Mouse (Mus musculus) Muller cell, postnatal 12 days (primary cell): ENCODE results near the gene B4galt1.

Experiments
- DNase-seq: peaks from one replicate; pipeline ENCODE4 v3.0.0-alpha.2; 2015; ENCODE audit errors: inconsistent ontology term

Gene B4galt1

DNA sequence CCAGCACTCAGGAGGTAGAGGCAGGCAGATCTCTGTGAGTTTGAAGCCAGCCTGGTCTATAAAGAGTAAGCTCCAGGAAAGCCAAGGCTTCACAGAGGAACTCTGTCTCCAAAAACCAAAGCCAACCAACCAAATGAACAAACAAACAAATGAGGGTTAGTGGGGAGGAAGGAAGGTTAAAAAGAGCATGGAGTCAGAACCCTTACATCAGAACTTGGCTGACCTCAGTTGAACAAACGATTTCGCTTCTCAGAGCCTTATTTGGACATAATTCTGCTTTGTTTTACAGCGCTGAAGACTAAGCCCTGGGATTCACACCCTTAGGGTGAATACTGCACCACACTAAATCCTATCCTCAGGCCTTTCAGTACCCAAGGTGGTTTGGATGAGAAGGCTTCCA lies 18.3 kb upstream of the B4galt1 start:
- DNase-seq: no peak

DNA sequence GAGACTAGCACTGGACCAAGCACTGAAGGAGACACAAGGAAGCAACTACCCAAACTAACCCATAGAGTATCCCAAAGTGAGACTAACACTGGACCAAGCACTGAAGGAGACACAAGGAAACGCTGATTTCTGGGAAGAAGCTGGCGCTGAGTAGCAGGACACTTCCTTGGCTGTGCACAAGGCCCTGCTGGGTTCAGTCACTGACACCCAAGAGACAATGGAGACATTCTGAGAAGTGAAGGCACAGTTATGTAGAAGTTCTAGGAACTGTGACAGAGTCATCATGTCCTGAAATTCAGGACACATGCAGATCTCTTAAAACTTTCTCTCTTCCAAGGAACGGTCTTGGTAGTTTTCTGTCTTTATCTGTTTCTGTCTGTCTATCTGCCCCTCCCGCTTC lies 16.4 kb upstream of the B4galt1 start:
- no peak for DNase-seq

DNA sequence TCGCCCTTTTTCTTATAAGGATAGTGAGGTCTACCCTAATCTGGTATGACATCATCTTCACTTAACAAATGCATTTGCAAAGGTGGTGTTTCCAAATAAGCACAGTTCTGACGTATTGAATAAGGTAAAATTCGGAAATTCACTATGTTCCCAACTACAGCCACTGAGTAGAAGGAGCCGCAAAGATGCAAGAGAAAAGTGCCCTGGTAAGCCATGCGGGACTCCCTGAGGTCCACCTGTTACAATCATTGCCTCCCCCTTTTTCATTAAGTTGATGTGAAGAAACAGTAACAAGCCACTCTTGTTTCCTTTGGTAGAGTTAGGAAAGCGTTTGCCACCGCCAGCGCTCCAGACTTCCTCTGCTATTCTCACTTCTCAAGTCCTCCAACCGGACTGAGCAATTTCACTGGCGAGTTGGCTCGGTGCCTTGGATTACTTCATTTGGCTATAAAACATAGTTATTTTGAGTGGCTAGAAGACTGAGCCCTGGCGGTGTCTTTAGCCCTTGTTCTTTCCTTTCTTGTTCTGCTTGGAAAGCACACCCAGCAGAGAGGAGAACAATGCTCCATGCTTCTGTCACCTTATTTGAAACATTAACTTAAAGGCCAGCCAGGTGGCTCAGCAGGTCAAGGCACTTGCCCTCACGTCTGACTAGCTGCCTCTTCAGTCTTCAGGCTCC lies 14.9 kb upstream of the B4galt1 start:
- peak; percentile 67 for DNase-seq

DNA sequence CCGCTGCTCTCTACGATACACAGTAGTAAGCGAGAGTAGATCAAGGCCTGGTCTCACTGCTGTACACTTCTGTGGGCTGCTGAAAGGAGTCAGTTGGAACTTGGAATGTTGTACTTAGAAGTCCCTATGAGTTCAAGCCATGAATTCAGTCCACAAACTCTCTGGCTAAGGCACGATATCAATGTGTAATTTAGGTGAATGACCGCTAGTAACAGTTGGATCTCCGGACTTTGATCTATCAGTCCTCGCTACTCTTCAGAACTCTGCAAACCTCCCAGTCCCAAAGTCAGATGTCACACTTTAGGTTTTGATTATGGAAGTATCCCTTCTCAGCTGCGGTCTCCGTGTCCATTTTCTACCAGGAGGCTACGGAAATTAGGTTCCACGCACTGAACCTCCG lies 10.6 kb upstream of the B4galt1 start:
- no peak for DNase-seq

DNA sequence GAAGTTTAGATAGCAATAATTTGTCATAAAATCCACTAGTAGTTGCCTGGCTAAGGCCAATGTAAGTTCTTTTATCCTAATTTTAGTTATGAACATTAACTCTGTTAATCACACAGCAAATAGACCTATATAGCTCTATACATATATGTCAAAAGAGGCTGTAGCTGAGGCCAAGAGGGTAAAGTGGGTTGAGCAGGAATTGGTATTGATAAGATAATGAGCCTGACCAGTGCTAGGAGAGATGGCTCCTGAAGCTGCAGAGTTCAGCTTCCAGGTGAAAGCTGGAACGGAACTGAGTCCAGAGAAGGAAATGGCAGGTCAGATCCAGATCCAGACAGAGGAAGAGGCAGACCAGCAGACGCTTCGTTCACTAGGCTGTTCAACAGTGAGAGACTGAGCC lies 9.5 kb upstream of the B4galt1 start:
- no peak for DNase-seq

DNA sequence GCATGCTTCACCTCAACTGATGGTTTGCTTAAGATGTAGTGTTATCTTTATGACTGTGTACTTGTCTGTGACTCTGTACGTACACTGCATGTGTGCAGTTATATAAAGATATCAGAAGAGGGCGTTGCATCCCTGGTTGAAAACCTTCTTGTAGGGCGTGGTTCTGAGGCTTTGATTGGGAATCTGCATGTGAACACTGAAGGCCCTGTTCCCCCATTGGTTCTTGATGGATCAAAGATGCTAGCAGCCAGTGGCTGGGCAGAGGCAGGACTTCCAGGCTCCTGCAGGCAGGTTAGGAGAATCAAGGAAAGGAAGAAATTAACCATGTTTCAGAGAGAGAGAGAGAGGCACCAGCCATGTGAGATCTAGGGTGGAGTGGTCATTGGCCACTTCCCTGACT lies 7.3 kb upstream of the B4galt1 start:
- no peak for DNase-seq

DNA sequence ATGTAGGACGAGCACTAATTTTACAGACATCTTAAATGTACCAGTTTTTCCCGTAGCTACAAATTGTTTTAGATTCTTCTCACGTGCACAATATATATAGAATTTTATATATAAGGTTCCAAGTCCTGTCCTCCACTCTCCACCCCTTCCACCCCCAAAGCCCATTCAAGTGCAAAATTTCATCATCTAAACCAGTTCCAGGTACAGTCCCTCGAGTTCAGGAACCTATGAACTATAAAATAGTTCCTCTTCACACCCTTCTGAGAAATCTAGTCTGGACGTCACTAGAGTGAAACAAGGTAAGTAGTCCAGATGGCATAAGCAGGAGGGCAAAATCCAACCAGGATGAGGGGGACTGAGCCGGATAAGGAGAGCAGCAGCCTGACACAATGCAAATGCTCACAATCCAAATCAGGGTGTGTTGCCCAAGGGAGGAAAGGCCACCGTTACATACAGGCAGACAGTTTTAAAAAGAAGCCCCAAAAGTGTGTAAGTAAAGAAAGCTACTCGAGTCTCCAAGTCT lies 4.1 kb upstream of the B4galt1 start:
- DNase-seq: no peak

DNA sequence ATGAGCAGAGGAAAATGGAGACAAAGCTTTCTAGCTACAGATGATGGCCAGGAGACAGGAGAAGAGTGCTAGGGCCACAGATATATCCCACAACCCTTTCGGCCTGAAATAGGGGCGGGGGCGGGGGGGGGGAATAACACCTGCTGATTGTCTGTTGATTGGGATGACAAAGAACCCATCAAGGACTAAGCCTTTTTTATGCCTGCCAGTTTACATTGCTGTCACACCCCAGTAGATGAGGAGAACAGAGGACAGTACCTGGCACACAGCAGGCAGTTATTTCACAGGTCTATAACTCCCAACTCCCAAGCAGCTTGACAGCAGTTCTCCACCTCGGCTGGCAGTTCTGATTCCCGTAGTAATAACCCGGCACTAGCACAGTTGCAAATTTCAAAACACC lies 2.8 kb upstream of the B4galt1 start:
- no peak for DNase-seq

DNA sequence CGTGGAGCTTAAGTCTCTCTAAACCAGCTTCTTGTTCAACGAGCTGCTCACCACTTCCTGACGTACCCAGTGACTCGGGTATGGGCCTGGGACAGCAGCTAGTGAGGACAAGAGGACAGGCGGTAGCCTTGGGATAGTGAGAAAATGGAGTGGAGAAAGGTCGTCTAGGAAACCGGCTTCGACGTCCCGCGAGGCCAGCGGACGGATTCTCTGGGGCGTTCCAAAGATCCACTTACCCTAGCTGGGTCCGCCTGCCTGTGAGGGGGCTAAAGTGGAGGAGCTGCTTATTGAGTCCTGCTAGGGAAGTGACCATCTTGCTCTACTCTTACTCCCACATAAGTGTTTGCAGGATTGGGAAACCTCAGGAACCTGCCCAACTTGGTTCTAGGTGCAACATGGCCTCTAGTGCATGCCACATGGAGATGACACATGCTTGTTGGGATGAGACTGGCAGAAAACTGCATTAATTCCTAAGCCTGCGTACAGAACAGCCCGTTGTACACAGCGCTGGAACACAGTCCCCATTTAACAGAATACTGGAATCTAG lies 655 bp upstream of the B4galt1 start:
- DNase-seq: no peak

DNA sequence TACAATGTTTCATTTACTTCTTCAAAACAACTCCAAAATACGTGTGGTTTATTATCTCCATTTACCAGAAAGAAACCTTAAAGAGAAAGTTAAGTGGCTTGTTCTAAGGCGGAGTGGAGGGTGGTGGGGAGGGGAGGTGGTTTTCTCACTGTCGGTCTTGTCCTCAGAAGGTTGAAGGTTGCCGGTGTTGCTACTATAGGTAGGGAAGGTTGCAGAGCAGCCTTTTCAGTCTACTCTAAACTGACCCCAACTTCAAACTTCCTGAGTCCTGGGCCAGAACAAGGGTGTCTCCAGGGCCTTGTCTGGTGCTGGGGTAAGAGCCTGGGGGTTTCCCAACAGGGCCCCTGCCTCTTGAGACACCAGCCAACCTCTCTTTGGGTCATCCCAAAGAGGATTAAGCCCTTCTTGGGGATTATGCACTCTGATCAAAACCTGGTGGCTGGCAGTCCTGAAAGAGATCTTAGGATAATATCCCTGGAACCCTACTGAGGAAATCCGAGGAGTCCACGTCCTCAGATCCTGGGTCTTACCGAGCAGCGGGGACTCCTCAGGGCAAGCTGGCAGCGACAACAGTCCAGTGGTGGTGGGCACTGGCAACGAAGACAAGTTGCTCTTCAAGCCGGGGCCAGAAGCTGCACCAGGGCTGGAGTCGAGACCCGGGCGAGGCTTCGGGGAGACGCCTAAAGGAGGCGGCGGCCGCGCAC lies 792 bp downstream of the B4galt1 start:
- DNase-seq: no peak

DNA sequence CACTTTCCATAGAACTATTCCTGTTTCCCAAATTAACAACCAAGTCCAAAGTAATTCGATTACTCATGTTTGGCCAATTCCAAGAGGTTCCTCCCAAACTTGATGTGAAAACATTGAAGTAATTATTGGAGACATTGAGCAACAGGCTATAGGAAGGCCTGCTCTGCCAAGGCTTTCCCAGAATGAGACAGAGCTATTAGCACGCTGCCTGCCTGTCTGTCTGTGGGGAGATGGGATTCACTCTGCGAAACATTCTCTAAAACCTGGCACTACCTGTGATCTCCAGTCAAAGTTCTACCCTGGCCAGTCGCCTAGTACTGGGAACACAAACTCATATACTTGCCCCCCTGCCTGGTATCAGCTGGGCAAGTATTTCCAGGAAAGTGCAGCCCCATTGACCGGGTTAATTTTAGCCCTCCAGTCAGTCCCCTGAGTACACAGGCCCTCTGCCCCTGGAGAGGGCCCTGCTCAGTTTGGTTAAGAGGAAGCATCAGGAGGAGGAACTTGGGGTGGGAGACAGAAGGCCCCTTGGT lies 1.5 kb downstream of the B4galt1 start:
- peak; percentile 48 for DNase-seq

DNA sequence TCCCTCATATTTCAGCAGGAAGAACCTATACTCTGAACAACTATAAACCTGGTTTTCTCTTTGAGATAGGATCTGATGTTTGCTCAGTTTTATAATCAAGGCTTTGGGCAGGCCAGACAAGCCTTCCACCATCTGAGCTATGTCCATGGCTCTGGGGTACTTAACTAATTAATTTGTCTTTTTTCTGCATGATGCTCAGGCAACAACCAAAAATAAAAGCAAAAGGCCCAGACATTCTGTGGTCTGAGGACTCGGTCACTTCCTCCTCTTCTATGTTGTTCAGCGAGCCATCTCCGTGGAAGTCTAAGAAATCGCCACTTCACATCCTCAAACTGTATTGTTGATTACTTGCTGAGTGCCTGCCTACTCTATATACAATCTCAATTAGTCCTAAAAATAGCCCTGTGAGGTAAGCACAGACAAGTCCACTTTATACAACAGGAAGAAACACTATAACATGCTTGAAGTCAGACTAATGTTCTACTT lies 2.0 kb downstream of the B4galt1 start:
- DNase-seq: no peak

DNA sequence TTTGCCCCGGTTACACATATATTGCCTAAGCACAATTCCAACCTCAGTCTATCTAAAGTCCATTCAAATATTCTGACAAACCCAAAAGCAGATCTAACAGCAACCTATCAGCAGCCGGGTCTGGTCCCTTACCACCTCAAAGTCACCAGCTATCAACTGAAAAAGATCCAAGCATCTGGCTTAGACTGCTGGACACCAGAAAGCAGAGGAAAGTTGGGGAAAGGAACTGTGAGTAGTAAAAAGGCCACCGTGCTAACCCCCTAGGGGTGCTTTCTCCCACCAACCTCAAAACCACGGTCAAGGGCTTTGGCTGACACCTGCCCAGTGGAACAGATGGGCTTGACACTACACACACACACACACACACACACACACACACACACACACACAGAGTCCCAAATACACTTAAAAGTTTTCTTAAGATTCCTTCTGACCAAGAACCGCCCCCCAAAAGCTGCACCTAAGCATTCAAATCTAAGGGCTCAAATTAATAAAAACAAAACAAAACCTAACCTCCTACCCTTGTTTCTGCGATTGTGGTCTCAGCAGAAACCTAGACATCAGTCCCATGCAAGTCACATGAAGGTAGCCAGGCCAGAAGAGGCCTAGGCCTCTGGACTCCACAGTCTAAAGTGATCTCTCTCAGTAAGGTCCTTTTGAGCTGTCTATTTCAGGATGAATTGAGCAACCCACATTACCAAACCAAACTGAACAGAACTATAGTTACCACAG lies 2.6 kb downstream of the B4galt1 start:
- peak; percentile 14 for DNase-seq

DNA sequence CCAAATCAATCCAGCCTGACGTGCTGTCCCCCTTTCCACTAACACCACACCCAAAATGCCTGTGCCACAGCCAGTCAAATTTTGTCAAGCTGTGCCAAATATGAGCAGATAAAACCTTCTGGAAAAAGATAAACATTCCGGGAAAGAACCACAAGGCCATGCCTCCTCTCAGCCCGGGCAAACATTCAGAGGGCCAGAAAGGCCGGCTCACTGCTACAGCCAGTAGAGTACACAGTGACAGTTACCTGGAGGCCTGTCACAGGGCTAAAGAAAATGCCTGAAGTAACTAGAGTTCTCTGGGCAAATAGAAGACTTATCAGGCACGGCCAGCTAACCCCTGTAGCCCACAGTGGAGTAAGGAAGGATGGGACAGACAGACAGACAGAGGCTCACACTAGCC lies 3.2 kb downstream of the B4galt1 start:
- no peak for DNase-seq

DNA sequence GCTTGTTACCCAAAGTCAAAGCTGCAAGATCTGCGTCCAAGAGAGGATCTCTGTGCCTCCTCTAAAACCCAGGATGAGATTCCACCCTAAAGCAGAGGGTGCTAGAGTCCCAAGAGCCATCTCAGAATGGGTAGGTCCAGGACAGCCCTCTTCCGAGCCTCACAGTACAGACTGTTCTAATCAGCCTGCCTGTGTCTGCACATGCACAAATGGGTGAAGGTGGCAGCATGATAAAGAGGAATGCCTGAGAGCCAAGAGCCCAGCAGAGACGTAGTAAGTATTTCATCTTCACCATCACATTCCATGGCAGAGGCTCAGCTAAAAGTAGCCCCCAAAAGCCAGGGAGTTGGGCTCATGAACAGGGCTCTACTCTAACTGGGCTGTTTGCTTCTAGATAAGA lies 4.3 kb downstream of the B4galt1 start:
- no peak for DNase-seq

DNA sequence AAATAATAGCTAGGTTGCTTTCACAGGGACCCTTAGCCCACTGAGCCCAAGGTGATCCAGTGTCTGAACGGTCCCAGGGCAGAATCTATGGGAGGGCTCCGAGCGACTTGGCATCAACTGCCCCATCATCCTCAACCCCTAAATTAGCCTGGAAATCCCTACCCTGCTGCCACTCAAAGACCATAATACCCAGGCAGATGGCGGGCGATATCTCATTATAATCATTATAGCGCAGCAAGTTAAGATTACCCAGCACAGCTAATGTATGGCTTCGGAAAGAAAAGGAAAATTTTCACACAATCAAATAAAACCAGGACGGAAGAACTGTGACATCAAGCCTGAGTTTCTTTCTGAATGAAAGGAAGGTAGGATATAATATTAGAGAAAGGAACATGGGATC lies 5.6 kb downstream of the B4galt1 start:
- DNase-seq: no peak

DNA sequence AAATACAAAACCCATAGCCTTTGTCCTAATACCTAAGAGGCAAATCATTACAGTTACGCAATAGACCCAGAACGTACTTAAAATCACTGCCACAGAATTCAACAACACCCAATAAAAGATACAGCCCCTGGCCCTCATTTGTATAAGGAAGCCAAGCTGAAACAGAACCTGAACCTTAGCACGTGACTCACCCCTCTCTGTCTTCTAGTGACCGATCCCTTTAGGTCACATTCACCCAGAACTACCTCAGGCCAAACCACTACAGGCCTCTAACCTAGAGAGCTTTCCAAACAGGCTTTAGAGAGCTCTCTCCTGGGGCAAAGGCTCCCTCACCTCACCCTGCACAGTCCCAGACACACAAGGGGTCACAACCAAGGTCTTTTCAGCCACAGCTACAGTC lies 6.6 kb downstream of the B4galt1 start:
- no peak for DNase-seq

DNA sequence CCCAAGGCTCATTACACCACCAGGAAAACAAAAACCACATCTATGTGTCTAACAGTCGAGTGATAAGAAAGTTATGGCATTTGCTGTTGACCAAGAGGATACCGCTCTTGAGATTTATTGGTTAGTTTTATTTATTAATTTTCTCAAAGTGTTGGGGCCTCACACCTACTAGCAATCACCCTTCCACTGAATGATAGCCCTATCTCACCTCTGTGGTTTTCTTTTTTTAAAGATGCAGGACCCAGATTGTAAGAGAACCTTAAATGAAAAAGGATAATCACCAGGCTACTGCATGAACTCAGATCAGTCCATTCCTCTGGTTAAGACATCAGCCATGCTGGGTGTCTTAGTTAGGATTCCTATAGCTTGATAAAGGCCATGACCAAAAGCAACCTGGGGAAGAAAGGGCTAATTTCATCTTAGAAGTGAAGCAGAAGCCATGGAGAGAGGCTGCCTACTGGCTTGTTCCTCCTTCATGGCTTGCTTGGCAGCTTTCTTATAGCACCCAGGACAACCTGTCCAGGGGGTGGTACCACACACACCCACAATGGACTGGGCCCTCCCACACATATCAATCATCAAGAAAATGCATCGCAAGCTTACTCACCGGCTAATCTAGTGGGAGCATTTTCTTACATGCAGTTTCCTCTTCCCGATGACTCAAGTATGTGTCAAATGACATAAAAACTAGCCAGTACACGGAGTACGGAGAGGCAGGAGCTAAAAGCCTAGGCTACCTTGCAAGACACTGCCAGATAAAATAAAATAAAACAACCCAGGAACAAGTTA lies 7.5 kb downstream of the B4galt1 start:
- no peak for DNase-seq

DNA sequence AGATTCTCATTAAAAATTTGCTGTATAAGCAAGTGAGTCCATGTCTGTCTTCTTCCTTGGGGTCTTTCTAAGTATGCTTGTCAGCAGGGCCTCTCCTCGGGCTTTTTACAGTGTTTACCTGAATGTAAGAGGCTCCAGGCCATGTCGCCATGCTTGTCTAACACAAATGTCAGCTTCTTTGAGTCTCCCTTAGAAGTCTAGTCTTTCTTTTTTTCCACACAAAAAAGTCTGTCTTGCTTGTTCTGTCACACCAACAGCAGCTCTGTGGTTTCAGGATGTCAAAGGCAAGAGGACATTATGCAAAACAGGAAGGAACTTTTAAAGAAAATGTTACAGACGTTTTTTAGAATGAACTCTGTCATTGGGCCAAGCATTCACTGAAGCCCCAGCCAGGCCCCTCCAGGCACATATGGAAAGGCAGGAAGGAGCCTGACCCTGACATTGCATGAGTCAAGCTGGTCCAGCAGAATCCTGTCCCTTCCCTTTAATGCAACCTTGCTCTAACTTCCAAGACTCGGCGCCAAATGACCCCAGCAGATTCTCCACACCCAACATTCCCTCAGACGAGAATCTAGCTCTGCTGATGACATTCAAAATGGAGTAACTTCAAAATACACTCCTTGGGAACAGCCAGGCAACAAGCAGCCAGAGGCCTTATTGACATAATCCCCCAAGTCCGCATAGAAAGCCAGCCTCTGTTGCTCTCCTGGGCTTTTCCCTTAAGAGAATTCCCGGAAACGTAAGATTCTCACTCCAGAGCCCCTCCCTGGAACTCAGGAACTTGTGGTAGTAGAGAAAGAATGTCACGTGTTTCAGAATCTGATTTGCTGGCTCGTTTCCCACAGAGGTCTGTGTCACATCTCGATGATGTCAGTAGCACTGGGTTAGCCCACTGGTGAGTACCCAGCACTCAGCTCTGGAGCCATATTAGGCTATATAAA lies 8.7 kb downstream of the B4galt1 start:
- DNase-seq: no peak

DNA sequence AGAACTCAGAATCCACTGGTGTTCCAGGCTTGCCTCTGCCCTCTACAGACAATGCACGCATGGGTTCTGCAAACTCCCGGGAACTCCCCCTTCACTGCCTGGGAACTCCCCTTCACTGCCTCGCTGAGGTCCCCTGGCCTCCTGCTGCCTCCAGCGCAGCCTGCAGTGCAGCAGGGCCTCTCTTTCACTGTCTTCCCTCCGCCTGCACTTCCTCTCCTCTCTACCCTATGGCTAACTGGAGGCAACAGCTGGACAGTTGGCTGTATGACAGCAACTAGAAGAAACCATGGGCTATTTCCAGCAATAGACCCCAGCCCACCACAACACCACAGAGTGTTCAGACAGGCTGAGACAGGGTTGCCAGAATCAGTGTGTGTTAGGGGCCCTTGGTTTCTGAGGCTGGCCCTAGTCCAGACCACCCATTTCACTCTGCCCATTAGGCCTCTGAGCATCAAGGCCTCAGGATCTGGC lies 9.5 kb downstream of the B4galt1 start:
- peak; percentile 45 for DNase-seq
